Mouse (Mus musculus): ENCODE measurements around the gene Cln6. TPM values are rescaled to one million over a fixed set of nuclear protein-coding genes. Genes with fewer than 3 reads are reported as not detected.
A peak's percentile ranks its signal among the peaks of the same experiment; 100 is the strongest.
"Not testable (repeated sequence)": the region's sequence is repeated elsewhere in the genome, so short reads cannot be mapped to it uniquely, and the experiment has no call there.

Cln6 gene
- total RNA-seq (2021): 10 to 100 TPM; 25.1 to 31.4 TPM

GRCm38 (mm10) chr9:62838506-62839171, at the start of gene Cln6:
Cln6 (plus strand) TSS chr9:62838785.
- peak; percentile 72 for DNase-seq

- DNase-seq: no peak
Observed at GRCm38 (mm10) chr9:62789856-62790255, 48.7 kb upstream of the Cln6 start.

- DNase-seq: not testable (repeated sequence)
Observed at GRCm38 (mm10) chr9:62799218-62799617, 39.4 kb upstream of the Cln6 start.

GRCm38 (mm10) chr9:62810095-62810494, 28.5 kb upstream of the Cln6 start:
- DNase-seq: no peak

- peak; percentile 72 for DNase-seq
Observed at GRCm38 (mm10) chr9:62810543-62811515, 27.8 kb upstream of the Cln6 start.

- peak; percentile 92 for DNase-seq
Observed at GRCm38 (mm10) chr9:62811516-62812121, 27.0 kb upstream of the Cln6 start, which contains the start of gene Fem1b. Fem1b (minus strand) TSS chr9:62811934.

GRCm38 (mm10) chr9:62812216-62813049, 26.2 kb upstream of the Cln6 start:
- no peak for DNase-seq

- DNase-seq: no peak
Observed at GRCm38 (mm10) chr9:62814751-62815150, 23.8 kb upstream of the Cln6 start.

GRCm38 (mm10) chr9:62816323-62817098, 22.1 kb upstream of the Cln6 start:
- DNase-seq: no peak

GRCm38 (mm10) chr9:62817099-62817571, 21.4 kb upstream of the Cln6 start:
- DNase-seq: peak; percentile 77

GRCm38 (mm10) chr9:62817828-62818614, 20.6 kb upstream of the Cln6 start:
- no peak for DNase-seq

GRCm38 (mm10) chr9:62819494-62819893, 19.1 kb upstream of the Cln6 start:
- DNase-seq: no peak

GRCm38 (mm10) chr9:62819910-62820309, 18.7 kb upstream of the Cln6 start:
- DNase-seq: not testable (repeated sequence)

- DNase-seq: no peak
Observed at GRCm38 (mm10) chr9:62820829-62821228, 17.8 kb upstream of the Cln6 start.

- no peak for DNase-seq
Observed at GRCm38 (mm10) chr9:62821811-62822210, 16.8 kb upstream of the Cln6 start.

GRCm38 (mm10) chr9:62825791-62826393, 12.7 kb upstream of the Cln6 start:
- no peak for DNase-seq

- DNase-seq: no peak
Observed at GRCm38 (mm10) chr9:62826456-62826855, 12.1 kb upstream of the Cln6 start.

GRCm38 (mm10) chr9:62827939-62828652, 10.5 kb upstream of the Cln6 start:
- DNase-seq: no peak

- peak; percentile 98 for DNase-seq
Observed at GRCm38 (mm10) chr9:62828662-62829086, 9.9 kb upstream of the Cln6 start.

All from heart, postnatal 4 days (tissue).